Mouse (Mus musculus): ENCODE measurements around the gene Zfp804b.

- TF ChIP-seq CTCF (IDR thresholded peaks at IDR 0.05; ENCODE audit: low read depth, low read length) = no peak
- no peak for TF ChIP-seq GATA1 (IDR thresholded peaks at IDR 0.05; ENCODE audit: borderline replicate concordance, low read length)
- no peak for TF ChIP-seq POLR2AphosphoS5 (IDR thresholded peaks at IDR 0.05; ENCODE audit: insufficient replicate concordance, low read depth, low read length)
- no peak for TF ChIP-seq TAL1 (conservative IDR thresholded peaks at IDR 0.05; ENCODE audit: low read depth, low read length)
These were observed 473.6 kb downstream of the Zfp804b start for GRCm38 (mm10) chr5:6870970-6871369.

Measured in G1E (cell line).